Mouse (Mus musculus): ENCODE data around the gene Akap7. TPM values are rescaled to one million over a fixed set of nuclear protein-coding genes. Genes with fewer than 3 reads are reported as not detected.
A peak's percentile ranks its signal among the peaks of the same experiment; 100 is the strongest.

Gene Akap7
- 10 to 100 TPM; 59.1 to 62.1 TPM for total RNA-seq (2021)

DNA sequence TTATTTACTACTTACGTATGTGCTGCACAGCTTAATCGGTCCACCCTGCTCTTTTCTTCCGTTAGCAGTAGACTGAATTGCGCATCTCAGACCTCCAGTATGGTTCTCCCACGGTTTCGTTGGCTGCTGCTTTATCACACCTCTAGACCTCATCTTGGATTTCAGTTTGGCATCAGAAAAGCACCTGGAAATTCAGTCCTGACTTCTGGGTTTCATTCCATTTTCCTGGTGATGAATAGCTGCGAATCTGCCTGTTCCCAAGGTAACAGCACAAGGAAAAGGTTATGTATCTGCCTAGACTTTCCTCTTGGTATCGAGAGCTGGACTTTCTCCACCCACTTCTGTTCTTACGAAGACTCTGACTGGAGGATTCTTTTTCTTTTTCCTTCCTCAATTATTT, at the start of gene Akap7:
TSS of gene Akap7 (minus strand) at position 101 of the 400 bp plus-strand sequence.
- intact Hi-C loops (cut with DNase I) = no loop called here
- no peak for DNase-seq (ENCODE audit: low spot score in 2 of 2)

GRCm38 (mm10) chr10:25354390-25354789, 46.7 kb upstream of the Akap7 start:
- DNase-seq (ENCODE audit: low spot score in 2 of 2) = no peak
- intact Hi-C loops (cut with DNase I) = no loop called here

DNA sequence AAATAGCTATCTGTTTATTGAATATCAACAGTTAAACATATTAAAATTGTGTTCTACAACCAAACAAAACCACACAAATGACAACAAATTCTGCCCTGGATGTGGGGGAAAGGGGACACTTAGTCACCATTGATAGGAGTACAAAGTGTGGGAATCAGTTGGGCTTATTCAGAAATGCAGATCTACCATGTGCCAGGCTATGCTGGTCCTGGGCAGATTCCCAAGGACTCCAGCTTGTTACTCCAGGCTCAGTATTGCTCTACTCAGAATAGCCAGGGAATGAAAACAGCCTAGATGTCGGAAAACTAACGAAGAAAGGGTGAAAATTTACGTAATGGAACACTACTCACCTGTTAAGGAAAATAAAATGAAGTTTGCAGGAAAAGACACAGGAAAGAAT, 46.3 kb upstream of the Akap7 start:
- intact Hi-C loops (cut with DNase I) = no loop called here
- DNase-seq (ENCODE audit: low spot score in 2 of 2) = no peak

DNA sequence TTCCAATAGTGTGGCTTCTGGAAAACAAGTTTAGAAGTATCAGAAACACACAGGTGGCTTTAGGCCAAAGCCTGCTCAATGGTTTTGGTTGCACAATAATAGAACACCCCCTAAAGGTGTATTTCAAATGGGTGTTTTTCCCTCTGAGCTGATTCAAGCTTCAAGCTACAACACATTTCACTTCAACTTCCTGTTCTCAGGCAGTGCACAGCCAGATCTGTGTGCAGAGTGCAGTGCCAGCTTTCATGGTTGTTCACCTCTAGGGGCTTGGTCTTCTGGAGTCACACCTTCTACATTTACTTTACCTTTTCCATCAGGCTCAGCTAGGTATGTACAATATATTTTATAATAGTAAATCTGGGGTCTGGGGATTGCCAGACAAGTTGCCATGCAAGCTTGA, 35.1 kb upstream of the Akap7 start:
- no peak for DNase-seq (ENCODE audit: low spot score in 2 of 2)

DNA sequence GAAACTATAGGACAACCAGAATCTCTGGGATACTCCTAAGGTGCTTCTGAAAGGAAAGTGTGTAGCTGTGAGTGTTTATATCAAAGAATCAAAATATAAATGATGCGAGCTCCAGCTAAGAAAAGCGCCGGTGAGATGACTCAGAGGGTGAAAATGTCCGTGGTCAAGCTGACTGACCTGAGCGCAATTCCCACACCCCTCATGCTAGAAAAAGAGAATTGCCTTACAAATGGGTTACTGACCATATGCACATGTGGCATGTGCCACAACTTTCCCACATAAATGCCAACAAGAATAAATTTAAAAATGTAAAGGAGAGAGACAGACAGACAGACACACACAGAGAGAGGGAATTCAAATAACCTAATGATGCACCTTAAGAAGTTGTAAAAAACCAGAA, 33.0 kb upstream of the Akap7 start:
- DNase-seq (ENCODE audit: low spot score in 2 of 2) = no peak
- intact Hi-C loops (cut with DNase I) = no loop called here

More for the DNA sequence above, 35.1 kb upstream of the Akap7 start:
- intact Hi-C loops (cut with DNase I) = no loop called here

GRCm38 (mm10) chr10:25333390-25334079, 25.9 kb upstream of the Akap7 start:
- intact Hi-C loops (cut with DNase I) = no loop called here
- DNase-seq (ENCODE audit: low spot score in 2 of 2) = no peak

DNA sequence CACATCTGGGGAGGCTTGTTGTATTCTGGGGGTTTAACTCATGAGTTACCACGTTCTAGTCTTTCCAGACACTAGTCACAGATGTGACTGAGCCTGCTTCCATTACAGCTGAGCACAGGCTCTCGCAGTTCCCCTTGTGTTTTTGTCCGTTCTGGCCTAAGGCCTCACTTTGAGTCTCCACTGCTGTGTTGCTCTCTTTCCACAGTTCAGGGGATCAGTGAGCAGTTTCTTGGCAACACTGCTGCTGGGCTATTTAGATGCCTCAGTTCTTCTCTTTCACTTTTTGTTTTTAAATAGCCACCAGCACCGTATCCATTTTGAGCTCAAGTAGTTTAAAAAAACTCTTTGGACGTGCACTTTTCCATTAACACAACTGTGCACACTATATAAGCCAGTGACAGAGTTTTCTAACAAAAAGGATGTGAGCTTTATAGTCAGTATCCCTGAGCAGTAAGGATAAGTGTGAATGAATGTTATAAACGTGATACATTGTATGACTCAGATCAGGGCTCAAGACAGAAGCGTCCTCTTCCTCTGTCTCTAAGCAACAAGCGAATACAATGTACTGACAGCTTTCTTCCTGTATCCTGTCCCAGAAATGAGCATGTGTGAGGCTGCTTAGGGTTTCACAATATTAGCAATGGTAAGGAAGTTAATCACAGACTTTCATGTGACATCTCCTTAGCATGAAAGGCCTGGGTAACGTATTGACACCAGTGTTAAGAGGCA, 23.8 kb upstream of the Akap7 start:
- intact Hi-C loops (cut with DNase I) = no loop called here
- DNase-seq (ENCODE audit: low spot score in 2 of 2) = peak; percentile 12 to 54

DNA sequence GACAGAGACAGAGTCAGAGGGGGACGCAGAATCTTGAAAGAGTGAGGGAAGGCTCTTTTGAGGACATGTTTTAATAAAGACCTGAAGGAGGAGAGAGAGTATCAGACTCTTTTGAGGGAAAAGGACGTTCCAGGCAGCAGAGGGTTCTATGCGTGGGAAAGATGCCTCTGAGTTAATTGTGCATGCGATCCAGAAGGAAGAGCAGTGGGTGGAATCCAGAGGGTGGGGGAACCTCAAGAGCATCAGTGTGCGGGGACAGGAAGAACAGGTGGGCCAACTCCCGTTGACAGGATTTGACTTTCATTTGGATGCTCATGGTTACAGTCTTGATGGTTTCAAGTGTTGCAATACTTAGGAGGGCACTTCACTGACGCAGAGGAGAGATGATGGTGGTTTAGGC, 22.4 kb upstream of the Akap7 start:
- intact Hi-C loops (cut with DNase I) = no loop called here
- DNase-seq (ENCODE audit: low spot score in 2 of 2) = peak; percentile 2 to 33

DNA sequence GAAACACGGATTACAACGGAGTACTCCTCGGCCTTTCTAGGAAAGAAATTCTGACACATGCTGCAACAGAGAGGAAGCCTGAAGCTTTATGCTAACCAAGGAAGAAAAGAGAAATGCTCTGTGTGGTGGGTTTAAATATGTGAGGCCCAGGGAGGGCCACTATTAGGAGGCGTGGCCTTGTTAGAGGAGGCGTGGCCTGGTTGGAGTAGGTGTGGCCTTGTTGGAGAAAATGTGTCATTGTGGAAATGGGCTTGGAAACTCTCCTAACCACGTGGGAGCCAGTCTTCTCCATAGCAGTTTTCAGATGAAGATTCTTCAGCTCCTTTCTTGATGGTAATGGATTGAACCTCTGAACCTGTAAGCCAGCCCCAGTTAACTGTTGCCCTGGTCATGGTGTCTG, 19.8 kb upstream of the Akap7 start:
- DNase-seq (ENCODE audit: low spot score in 2 of 2) = no peak
- intact Hi-C loops (cut with DNase I) = no loop called here

- DNase-seq (ENCODE audit: low spot score in 2 of 2) = no peak
- intact Hi-C loops (cut with DNase I) = no loop called here
Observed at GRCm38 (mm10) chr10:25325690-25326089, 18.0 kb upstream of the Akap7 start.

GRCm38 (mm10) chr10:25321198-25321597, 13.5 kb upstream of the Akap7 start:
- intact Hi-C loops (cut with DNase I) = no loop called here
- DNase-seq (ENCODE audit: low spot score in 2 of 2) = no peak

DNA sequence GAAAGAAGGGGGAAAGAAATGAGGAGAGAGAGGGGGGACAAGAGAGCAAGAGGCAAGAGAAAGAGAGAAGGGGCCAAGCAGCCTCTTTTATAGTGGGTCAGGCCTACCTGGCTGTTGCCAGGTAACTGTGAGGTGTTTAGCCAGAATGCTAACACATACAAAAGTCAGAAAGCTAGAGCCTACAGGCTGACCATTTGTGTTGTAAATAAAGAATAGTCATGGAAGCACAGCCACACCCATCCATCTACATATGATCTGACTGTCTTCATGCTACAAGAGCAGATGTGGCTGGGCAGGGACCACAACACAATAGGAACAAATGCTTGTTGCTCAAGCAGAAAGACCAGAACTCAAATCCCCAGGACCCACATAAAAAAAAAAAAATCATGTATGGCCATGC, 11.9 kb upstream of the Akap7 start:
- intact Hi-C loops (cut with DNase I) = no loop called here

GRCm38 (mm10) chr10:25318405-25318804, 10.7 kb upstream of the Akap7 start:
- intact Hi-C loops (cut with DNase I) = no loop called here
- peak in 1 of 2 experiments; percentile 16 for DNase-seq (ENCODE audit: low spot score in 2 of 2)

More for the DNA sequence above, 11.9 kb upstream of the Akap7 start:
- no peak for DNase-seq (ENCODE audit: low spot score in 2 of 2)

DNA sequence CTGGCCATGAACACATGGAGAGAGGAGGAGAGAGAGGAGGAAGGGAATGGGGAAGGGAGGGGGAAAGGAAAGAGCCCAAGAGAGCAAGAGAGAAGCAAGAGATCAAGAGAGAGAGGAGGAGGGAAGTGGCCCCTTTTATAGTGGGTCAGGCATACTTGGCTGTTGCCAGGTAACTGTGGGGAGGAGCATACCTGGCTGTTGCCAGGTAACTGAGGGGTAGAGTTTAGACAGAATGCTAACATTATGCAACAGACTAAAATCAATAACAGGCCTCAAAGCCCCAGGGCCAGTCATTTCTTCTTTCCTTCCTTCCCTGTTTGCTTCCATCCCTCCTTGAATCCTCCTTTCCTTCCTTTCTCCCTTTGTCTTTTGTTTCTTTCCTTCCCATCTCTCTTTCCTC, 10.0 kb upstream of the Akap7 start:
- DNase-seq (ENCODE audit: low spot score in 2 of 2) = no peak
- intact Hi-C loops (cut with DNase I) = no loop called here

DNA sequence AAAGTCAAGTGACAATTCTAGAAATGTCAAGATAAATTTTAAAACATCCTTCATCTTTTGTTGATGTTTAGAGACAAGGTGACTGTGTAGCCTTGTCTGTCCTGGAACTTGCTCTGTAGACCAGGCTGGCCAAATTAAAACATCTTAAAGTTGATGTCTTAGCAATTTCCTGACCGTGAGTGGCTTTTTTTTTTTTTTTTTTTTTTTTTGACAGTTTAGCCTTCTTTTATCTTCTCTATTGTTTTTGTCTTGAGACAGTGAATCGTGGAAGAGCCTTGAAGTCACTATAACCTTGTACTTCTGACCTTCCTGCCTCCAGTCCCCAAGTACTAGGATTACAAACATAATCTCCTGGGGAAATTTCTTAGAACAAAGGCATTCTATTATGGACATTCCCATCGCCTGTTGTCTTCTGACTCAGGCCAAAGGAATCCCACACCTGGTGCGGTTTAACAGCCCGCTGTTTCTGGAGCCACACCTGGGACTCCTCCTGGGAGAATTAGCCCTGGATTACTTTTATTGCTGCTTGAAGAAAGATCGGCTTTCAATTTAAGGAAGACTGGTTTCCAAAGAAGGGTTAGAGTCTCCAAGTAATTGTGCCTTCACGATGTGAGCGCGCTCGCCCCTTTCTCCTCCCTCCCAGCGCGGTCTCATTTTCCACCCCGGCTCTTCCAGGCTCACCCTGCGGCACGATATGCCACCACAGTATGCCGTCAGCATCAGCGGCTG, 6.3 kb upstream of the Akap7 start:
- DNase-seq (ENCODE audit: low spot score in 2 of 2) = no peak
- intact Hi-C loops (cut with DNase I) = no loop called here

DNA sequence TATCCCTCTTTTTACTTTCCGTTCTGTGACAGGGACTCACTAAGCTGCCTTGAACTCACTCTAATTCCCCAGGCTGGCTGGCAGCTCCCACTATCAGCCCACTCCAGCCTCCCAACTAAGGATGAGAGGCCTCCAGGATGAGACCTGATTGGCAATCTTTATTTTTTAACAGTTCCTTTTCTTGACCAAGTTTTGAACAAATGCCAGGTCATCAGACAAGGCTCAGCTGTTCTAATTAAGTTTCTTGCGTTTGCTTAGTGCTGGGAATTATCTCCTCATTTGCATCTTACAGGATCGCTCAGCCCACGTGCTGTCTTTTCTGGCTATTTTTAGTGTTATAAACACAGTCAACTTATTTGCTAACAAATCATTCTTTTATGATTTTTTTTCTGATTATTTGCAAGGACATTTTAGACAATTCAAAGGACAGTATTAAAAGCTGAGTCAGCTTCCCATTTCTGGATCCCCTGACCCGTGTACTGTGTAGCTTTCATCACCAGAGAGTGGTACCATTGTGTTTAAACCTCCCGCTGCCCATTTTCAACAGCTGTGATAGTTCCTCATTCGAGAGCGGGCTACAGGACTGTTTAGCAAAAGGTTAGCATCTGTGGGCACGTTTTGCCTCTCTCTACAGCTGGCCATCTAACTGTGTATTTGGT, 4.0 kb upstream of the Akap7 start:
- peak in 1 of 2 experiments; percentile 25 for DNase-seq (ENCODE audit: low spot score in 2 of 2)
- intact Hi-C loops (cut with DNase I) = no loop called here

DNA sequence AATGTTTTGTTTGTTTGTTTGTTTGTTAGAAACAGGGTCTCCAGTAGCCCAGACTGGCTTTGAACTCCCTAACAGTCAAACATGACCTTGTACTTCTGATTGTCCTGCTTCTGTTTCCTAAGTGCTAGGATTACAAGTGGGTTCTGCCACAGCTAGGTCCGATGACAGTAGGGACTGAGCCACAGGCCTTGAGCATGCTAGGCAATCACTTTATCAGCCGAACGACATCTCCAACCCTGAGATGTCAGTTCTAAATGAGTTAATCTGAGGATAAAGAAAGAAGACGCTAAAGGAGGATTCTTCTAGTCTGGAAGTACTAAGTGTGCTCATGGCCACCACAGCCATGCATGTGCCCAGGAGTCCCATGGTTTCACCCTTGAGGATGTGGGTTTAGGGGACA, 3.1 kb upstream of the Akap7 start:
- intact Hi-C loops (cut with DNase I) = no loop called here

DNA sequence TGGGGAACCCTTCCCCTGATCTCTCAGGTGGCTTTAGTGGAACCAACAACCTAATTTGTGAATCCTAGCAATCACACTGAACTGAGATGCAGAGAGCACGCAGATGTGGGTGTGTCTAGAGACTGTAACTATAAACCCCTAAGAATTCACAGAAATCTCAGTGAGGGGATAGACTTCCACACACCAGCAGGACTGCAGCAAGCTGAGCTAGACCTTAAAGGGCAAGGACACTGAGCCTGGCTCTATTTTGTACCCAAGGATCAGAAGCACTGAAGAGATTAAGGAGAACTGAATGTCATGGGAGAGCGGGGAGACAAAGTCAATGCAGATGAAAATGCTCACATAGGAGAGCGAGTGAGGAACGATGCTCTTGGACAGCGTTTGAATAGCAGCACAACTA, 2.3 kb upstream of the Akap7 start:
- DNase-seq (ENCODE audit: low spot score in 2 of 2) = no peak
- intact Hi-C loops (cut with DNase I) = no loop called here

More for the DNA sequence above, 3.1 kb upstream of the Akap7 start:
- DNase-seq (ENCODE audit: low spot score in 2 of 2) = no peak

DNA sequence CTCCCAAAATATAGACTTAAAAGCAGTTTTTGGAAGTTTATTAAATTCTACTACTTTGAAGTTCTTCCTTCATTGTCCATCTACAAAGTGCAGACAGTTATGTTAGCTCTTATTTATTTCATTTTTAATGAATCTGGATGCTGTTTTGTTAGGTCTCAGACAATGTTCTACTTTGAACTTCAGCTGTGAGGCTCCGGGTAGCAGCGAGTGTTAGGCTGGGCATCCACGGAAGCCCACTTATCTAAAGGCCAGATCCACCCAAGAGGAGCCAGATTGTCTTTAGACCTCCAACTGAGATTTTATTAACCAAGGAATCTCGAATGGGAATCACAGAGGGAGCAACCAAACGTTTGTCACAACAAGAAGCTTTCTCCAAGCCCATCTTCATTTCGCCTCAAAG, 2.5 kb downstream of the Akap7 start:
- intact Hi-C loops (cut with DNase I) = no loop called here

DNA sequence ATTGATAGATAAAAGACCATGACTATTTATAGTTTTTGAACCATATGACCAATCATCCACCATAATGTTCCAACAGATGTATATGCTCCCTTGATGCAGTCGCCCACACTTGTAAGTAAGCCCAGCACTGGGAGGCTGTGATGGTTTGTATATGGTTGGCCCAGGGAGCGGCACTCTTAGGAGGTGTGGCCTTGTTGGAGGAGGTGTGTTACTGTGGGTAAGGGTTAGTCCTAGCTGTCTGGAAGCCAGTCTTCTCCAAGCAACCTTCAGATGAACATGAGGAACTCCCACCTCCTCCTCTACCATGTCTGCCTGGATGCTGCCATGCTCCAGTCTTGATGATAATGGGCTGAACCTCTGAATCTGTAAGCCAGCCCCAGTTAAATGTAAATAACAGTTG, 3.1 kb downstream of the Akap7 start:
- intact Hi-C loops (cut with DNase I) = no loop called here
- DNase-seq (ENCODE audit: low spot score in 2 of 2) = no peak

More for the DNA sequence above, 2.5 kb downstream of the Akap7 start:
- no peak for DNase-seq (ENCODE audit: low spot score in 2 of 2)

Measured in left cerebral cortex, postnatal 25 days (tissue).